Mouse (Mus musculus): ENCODE data around the gene Ces1h.
A peak's percentile ranks its signal among the peaks of the same experiment; 100 is the strongest.
"Not testable (repeated sequence)": the region's sequence is repeated elsewhere in the genome, so short reads cannot be mapped to it uniquely, and the experiment has no call there.

Gene Ces1h

GRCm38 (mm10) chr8:93379625-93380024, at the start of gene Ces1h:
Gene Ces1h (minus strand): TSS chr8:93379725.
- DNase-seq (ENCODE audit: low spot score in 2 of 2), result no peak

- DNase-seq (ENCODE audit: low spot score in 2 of 2), result no peak
Observed at GRCm38 (mm10) chr8:93427195-93427594, 47.7 kb upstream of the Ces1h start.

DNA sequence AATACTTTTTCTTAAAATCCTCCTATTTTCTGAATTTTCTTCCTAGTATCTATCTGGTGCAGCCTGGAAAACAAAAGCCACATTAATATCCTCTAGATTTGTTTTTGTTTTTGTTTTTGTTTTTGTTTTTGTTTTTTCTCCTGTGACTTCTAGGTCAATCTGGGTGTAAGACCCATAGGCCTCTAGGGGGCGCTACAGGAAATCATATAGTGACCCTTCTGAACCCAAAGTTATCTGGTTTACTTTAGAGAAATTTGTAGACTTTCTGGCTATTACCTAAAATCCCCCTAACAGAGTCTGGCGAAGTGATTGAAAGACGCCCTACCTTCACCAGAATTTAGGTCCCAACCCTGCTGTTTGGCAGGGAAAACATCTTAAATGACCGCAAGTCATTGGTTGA, 35.9 kb upstream of the Ces1h start:
- no peak for DNase-seq (ENCODE audit: low spot score in 2 of 2)

DNA sequence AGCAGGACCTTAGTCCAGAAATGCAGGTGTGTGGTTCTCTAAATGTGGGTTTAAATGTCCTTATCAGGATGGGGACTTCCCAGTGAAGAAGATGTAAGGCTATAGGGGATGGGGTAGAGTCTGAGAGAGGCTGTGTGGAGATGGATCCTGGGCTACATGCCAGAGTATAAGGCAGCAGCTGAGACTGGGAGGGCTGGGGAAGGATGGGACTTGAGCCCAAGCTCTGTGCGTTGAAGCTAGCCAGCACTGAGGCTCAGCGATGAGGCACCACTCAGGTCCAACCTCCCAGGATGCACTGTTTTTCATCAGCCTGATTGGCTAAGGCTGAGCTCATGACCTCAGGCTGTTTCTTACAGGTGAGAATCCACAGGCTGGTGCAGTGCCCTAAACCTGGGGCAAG, 29.3 kb upstream of the Ces1h start:
- no peak for DNase-seq (ENCODE audit: low spot score in 2 of 2)

GRCm38 (mm10) chr8:93399698-93400097, 20.2 kb upstream of the Ces1h start:
- DNase-seq (ENCODE audit: low spot score in 2 of 2), result no peak

DNA sequence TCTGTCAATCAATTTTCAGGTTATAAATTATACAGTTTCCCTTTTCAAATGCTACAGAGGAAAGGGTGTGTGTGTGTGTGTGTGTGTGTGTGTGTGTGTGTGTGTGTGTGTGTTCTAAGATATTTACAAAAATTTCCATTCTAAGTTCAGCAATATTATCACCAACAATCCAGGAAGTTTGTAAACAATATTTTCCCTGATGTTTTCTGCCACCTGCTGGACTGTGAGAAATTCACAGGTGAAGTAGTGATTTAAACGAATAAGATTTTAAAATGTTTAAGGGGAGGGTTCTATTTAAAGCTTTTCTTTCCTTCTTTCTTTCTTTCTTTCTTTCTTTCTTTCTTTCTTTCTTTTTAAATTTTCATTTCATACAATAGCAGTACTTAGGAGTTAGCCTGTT, 18.5 kb upstream of the Ces1h start:
- no peak for DNase-seq (ENCODE audit: low spot score in 2 of 2)

DNA sequence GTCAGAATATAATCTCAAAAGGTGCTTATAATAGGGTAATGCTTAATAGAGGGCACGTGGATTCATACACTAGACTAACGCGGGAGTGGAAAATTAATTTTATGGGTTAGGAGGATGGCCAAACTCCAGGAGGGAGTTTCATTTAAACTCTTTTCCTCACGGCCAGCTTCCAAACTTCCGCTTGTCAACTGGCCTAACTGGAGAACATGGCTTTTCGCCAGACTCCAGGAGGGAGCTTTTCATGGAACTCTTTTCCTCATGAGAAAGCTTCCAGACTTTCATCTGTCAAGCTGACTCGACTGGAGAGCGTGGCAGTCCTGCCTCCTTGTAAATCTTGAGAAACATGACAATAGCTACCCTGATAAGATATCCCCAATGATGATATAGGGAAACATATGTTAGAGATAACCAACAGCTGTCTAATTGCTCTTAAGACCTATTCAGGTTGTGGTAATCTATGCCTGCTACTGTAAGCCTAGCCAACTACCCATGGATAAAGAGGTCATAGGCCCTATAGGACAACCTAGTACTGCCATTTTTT, 14.6 kb upstream of the Ces1h start:
- DNase-seq (ENCODE audit: low spot score in 2 of 2), result not testable (repeated sequence)

DNA sequence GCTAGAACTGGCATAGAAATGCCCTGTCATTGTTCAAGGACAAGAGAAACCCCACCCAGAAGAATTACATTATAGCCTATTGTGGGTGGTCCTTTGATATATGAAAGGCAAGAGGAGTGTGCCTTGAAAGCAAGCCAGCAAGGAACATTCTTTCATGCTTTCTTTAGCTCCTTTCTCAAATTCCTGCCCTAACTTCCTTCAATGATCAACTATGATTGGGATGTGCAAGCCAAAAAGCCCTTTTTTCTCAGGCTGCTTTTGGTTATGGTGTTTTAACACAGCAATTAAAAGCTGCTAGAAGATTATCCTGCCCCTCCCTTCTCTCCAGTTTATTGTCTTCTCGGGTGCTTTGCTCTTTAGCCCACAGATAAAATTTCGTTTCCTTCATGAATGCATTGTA, 10.0 kb downstream of the Ces1h start:
- no peak for DNase-seq (ENCODE audit: low spot score in 2 of 2)

DNA sequence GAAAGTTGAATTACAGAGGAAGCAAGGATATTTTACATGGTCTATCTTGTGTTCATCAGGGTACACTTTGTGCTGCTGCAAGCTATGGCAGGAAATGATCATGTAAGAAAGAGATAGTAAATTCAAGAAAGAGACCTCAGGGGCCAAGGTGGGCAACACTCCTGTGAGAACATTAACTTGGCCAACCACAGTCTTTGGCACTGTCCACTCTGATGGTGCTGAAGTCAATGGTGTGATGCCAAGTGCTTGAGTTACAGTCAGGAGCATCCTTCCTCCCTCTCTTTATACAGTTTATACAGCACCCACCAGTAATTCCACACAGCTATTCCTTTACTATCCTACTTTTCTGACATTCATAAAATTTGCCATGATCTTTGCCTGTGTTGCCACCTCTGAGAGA, 19.4 kb downstream of the Ces1h start:
- DNase-seq (ENCODE audit: low spot score in 2 of 2), result no peak

GRCm38 (mm10) chr8:93339531-93339930, 40.0 kb downstream of the Ces1h start:
- DNase-seq (ENCODE audit: low spot score in 2 of 2), result no peak

- no peak for DNase-seq (ENCODE audit: low spot score in 2 of 2)
Observed at GRCm38 (mm10) chr8:93337207-93337606, 42.3 kb downstream of the Ces1h start, which contains the start of gene Ces1g. Gene Ces1g (minus strand): TSS chr8:93337308.

DNA sequence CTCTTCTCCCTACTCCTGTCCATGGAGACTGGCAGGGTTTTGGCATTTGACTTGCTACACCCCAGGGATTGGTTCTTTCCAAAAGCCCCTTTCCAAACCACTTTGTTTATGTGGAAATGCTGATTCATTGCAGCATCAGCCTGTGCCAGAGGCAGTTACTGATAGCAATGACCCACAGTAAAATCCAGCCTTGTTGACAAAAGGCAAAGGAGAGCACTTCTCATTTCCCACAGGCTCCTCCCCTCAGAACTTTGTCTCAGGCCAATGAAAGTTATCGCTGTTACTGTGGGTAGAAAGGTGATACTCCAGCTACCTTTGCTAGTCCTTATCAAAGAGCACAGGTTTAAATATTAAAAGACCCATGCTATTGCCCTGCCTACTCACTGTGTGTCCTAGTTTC, 46.8 kb downstream of the Ces1h start:
- DNase-seq (ENCODE audit: low spot score in 2 of 2), result no peak

DNA sequence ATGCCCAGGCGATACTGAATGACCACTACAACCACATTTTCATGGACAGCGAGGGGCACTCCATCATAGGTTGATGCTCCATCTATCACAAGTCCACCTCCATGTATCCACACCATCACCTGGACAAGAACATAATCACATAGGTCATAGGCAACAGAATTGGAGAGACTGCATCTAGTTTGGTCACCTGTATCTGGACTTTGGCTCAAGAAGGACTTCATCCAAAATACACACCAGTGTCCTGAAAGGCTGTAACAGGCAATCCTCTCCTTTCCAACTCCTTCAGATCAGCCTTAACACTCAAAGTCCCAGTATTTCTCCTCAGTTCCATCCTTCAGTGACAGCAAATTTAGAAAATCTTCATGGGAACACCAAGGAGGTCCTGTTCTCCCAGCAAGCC, 48.4 kb downstream of the Ces1h start:
- no peak for DNase-seq (ENCODE audit: low spot score in 2 of 2)

DNA sequence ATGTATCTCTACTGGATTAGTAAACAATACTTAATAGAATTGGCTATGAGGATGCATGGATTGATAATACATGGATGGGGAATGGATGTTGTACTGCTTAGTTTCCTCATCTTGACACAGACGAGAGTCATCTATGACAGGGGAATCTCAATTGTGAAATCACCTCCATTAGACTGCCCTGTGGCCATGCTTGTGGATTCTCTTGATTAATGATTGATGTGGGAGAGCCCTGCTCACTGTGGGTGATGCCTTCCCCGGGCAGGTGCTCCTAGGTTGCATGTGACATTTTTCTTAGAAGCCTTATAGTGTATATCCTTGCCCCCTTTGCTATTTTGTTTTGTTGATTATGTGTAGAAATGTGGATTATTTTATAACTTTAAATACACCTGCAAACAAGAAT, 54.4 kb downstream of the Ces1h start:
- no peak for DNase-seq (ENCODE audit: low spot score in 2 of 2)

GRCm38 (mm10) chr8:93317031-93317430, 62.5 kb downstream of the Ces1h start:
- DNase-seq (ENCODE audit: low spot score in 2 of 2), result no peak

- DNase-seq (ENCODE audit: low spot score in 2 of 2), result peak in 1 of 2 experiments; percentile 1
Observed at GRCm38 (mm10) chr8:93315557-93315956, 64.0 kb downstream of the Ces1h start.

All from right cerebral cortex, postnatal 36 days (tissue).